Mouse (Mus musculus) thymus, postnatal 36 days (tissue): ENCODE measurements around the gene Gsn.

ENCODE experiments used
- DNase-seq, 2 experiments: peaks; one replicate each; pipeline ENCODE4 v3.0.0; 2022; ENCODE audit warnings: mixed read lengths in 2 of 2

Gene Gsn

DNA sequence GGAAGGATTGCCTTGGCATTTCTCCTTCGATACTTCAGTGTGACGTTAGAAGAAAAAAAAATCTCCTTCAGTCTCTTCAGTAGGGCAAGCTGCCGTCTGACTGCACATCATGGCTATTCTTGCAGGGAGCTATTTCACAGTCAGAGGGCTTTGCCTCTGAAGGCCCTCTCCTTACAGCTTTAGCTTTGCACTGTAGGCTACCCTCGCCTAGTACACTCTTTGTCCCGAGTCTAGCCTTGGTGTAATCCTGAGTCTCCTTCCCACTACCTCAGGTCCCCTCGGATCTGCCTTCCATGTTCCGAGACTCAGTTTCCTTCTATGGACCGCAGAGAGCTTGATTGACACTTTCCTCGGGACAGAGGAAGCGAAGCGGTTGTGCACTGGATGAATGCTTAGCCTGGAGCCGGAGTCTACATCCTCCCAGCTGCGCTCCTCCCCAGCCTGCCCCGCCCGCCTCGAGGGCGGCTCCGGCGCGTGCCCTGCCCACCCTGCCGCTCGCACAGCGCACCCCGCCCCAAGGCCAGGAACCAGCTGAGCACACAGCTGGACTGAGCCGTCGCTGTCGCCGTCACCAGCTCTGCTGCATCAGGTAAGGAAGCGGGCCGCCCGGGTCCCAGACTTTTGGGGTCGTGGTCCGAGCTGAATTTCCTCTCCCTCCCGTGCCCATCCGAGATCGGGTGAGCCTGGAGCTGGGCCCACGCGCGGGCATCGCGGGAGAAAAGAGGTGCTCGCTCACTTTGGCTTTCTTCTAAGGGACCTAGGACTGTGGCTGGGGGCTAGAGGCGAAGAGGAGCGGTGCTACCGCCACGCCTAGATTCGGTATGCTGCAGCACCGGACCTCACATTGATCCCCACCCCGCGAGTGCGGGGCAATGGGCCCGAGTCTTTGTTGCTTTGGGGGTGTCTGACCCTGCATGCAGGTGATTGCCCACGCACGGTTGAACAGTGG is at the start of gene Gsn:
TSS of gene Gsn (plus strand) at position 496 of the 949 bp plus-strand sequence.
- peak; percentile 89 to 94 for DNase-seq

DNA sequence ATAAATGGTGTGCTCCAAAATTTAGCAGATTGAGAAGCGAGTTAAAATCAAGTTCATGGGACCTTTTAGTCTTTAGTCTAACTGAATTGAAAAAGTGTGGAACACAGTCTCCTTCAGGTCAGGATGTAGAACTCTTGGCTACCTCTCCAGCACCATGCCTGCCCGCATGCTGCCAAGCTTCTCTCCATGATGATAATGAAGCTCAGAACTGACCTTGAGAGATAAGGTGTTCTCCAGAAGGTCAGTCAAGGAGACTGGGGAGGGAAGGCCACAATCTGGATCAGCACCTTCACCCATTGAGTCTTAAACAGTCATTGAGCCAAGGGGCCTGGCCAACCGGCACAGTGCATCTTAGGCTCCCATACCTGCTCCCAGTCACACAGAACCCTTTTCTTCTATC is 49.4 kb upstream of the Gsn start:
- DNase-seq, result no peak

DNA sequence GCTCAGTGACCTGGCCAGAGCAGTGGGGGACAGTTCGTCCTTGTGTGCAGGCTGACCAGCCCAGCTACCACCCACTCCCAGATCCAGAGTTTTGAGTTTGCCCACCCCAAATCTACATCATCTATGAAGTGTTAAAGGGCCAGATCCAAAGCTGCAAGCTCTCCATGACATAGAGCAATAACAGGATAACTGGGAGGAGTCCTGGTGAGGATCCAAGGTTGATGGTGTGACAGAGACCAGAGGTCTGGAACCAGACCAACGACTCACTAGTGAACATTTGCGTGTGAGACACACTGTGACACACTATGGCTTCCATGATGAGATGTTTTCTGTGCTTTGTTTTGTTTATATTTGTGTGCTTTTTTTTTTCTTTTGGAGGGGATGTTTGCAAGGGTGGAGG is 48.1 kb upstream of the Gsn start:
- no peak for DNase-seq

DNA sequence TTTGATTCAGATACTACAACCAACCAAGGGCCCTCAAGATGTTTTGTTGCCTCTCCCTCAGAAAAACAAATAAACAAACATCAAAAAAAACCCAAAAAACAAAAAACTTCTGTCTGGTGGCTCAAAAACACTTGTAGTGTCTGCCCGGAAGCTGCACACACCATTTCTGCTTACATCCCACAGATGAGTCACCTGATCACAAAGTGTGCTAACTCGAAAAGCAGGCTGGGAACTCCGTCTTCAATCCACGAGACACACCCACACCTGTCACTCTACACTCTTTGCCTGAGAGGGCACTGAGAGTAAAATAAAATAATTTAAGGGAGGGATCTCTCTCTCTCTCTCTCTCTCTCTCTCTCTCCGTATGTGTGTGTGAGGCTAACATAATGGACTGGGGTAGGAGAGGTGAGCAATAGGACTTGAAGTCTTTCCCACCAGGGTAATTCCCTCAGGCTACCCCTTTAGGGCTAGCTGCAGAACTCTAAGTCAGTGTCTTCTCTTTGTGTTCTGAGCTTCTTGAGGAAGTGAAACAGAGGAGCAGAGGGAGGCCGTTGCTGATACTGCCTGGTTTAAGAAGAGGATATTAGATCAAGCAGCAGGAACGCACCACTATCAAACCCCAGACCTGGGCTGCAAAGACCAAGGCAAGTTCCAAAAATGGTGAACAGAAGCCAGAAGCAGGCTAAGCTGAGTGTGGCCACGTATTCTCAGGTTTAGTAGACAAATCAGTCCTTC is 47.1 kb upstream of the Gsn start:
- no peak for DNase-seq

DNA sequence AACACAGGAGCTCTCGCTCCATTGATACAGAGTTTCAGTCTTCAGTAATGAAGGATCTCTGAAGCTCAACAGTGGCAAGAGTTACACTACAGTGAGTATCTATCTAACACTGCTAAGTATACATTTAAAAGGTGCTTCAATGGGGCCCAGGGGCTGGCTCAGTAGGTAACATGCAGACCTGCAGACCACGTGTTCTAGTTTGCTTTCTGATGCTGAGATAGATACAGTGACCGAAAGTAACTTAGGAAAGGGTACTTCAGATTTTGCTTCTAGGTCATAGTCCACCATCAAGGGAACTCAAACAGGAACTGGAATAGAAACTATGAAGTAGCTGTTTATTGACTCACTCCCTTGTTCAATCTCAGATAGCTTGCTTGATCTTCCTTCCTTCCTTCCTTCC is 44.5 kb upstream of the Gsn start:
- no peak for DNase-seq

DNA sequence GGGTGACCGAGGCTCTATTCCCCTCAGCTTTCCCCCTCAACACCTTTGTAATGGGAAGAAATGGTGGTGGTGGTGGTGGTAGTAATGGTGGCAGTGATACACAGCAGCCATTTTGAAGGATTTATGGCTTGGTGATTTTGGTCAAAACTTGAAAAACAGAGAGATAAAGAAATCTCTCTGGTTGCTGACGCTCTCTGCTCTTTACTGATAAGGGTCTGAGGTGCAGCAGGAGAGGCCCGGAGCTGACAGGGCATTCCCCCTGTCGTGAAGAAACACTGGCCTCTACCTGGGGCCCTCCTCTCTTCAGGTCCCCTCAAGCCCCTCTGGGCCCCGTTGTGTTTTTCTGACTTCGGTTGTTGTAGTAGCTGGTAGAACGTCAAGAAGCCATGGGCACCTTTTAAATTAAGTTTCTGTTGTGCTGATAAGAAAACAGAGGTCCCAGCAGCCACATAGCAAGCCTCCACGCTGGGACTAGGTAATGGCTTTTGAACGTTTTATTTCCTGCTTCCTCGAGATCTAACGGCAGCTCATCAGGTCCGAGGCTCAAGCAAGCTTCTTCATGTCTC is 42.8 kb upstream of the Gsn start:
- no peak for DNase-seq

DNA sequence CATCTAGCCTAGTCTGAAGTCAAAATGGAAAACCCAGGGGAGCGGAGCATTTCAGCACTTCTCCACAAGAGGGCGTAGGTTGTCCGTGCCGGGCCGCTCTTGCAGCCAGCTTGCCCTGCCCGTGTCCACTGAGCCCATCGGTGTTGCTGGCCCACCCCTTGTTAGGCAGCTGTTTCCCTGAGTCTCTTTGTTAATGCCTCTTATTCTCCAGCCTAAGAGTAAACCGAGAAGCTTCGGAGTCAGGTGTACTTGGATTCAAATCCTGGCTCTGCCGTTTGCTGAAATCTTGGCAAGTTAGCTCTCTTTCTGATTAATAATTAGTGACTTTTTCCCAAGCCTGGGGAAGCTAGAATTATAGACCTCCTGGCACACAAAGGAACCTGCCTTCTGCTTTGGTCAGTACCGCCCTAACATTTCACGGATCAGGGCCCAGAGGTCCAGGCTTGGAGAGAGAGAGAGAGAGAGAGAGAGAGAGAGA is 41.3 kb upstream of the Gsn start:
- DNase-seq, result peak; percentile 74 to 80

DNA sequence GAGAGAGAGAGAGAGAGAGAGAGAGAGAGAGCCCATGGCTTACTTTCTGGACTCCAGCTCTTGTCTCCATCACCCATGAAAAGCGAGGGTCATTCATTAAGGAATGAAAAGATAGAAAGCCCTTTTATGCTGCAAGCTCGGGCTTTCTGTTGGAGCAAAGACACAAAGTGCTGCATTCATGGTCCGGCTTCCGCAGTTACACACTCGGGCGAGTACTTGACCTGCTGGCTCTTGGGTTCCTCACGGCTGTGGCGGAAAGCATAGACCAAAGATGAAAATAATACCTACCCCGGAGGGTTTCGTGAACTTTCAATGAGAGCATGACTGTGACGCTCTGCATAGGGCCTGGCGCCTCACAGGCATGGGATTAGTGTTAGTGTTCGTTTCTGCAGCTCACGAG is 40.8 kb upstream of the Gsn start:
- no peak for DNase-seq

DNA sequence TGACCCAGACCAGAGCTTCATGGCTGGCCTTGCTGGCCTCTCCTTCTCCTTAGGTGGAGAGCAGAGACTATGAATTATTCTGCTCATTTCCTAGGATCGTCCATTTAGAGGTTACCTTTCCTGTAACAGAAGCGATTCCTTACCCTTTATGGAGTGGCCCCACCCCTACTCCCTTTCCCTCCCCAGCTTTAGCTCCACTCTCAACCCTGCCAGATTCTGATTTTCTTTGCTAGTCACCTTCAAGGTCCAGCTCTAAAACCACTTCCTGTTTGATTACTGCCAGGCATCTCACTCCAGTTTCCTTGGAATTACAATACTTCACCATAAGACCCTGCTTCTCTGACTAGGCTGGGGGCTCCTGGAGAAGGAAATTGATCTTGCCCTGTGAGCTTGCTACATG is 39.5 kb upstream of the Gsn start:
- DNase-seq, result no peak

DNA sequence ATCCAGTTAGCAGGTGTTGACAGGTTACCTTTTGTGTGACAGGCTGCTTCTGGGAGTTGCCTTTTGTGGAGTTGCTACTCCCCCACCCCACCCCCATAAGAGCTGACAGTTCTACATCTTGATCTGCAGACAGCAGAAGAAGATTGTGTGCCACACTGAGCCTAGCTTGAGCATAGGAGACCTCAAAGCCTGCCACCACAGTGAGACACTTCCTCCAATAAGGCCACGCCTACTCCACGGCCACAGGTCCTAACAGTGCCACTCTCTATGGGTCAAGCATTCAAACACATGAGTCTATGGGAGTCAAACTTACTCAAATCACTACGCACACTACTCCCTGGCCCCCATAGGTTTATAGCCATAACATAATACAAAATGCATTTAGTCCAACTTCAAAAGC is 37.4 kb upstream of the Gsn start:
- DNase-seq, result no peak

DNA sequence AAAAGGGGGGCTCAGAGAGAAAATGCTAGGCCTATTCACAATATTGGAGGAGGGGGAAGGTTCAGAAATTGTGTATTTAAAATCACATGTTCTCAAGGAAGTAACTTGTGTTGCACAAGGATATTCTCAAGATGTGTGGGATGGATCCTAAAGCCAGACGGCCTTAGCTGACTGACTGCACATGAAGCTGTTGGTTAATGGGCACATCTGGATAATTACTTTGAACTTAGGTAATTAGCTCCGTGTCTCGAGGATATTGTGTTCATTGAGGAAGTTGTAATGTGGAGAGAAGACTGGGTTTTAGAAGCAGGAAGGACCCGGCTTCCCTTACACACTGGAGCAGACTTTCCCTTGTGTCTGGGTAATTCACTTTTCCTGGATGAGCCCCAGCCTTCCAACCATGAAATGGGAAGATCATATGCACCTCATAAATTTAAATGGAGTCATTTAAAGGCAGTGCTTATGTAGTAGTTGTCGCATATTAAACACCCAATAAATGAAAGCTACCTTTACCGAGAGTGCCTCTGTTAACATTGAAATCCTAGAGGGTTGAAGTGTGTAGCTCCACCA is 33.3 kb upstream of the Gsn start:
- DNase-seq, result no peak

DNA sequence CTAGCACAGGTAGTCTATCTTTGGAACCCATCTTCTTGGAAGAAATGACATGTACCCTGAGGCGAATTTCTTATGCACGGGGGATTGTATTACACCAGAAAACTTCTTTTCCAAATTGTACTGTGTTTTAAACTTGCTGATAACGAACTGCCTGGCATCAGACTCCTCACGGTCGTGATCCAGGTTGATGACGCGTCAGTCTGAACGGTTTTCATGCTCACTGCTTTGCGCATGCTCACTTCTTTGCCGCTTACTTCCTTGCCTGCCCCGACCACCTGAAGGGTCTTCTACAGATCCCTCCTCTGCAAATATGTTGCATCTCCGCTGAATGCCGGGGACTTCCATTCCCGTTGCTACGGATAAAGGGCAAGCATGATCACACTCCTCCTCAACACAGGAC is 31.9 kb upstream of the Gsn start:
- no peak for DNase-seq

DNA sequence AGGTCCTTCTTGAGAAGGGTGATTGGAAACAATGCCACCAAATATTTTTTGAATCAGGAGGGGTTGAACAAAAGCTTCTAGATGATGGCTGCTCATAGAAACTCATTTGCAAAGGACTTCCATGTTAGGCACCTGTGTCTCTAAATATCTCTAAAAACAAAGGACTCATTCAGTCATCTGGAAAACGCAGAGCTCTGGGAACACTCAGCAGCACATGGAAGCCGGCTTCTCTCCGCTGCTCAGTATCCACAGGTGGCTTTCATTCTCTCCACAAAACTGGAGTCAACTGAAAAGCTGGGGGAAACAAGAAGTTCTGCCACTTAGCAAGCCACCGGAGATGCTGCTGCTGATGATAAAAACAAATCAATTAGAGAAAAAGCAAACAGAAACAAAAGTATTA is 28.0 kb upstream of the Gsn start:
- DNase-seq, result no peak

DNA sequence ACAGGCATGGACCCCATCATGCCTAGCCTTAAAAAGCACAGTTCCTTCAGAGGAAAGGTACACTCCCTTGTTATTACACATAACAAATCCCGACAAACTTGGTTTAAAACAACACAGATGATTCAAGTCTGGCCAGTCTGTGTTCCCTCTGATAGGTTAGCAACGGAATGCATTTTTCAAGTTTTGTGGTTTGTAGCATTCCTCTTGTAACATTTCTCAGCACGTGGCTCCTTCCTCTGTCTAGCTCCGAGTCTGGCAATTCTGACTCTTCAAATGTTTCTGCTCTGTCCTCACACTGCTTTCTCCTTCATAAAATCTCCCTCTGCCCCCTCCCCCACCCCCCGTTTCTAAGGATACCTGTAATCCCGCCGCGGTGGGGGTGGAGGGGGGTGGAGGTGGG is 26.0 kb upstream of the Gsn start:
- DNase-seq, result no peak

DNA sequence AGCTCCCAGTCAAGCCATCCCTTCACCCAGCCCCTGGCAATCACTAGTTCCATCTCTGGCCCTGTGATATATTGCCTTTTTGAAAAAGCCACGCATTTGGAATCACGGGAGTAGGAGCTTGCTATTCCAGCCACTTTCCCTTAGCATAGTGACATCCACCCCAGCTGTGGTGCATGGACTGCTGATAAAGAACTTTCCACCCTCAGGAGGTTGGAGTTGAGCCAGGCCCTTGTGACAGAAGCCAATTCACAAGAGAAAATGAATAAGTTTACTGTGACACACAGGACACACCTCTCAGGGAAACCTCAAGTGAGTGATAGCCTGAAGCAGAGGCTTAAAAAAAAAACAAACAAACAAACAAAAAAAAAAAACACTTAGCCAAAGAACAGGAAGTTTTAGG is 24.3 kb upstream of the Gsn start:
- DNase-seq, result no peak

DNA sequence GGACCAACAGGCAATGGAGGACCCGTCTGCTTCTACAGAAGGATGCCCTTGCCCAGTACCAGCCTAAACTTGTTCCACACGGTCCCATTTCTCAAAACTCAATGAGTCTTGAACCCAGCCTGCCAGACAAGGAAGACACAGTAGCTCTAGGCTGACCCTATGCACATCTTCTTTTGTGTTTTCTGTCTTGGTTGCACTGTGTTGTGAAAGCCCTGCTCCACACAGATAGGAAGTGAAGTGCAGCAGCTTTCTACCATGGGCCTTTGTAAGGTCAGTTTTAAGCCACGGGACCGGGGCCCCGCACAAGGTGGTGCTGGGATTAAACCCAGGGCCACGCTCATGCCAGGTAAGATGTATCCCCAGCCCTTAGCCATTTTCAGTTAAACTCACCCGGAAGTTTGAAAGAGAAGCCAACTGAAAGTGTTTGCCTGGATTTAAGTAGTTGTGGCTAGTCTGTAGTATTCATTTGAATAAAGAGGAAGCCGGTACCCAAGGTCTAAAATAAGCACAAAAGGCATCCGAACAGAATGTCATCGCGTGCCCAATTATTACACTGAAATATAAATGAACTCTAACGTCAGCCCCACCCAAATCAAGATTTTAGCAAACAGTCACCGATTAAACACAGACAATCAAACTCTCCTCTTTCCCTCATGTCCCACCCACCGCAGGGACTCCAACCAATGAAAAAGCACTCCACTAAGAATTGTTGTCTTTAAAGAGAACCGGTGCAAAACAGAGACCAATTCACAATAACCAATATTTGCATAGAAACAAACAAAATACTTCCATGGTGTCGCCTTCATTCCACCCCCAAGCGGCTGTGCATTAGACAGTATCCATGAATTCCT is 23.4 kb upstream of the Gsn start:
- DNase-seq, result peak; percentile 41 to 48

DNA sequence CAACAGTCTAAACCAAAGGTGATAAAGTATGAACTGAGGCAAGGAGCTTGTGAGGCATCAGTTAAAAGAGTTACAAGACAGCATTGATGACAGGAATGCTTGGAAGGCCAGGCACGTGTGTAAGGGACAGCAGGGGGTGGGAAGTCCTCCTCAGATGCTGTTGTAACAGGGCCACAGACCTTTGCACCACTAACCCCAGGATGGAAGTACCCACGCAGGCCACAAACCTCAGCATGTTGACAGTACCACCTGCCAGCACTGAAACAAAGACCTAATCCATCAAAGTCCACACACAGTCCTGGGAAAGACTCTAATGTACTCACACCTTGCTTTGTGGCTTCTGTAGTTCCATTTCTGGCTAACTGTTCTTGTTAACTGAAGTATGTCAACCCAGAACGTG is 22.3 kb upstream of the Gsn start:
- no peak for DNase-seq

DNA sequence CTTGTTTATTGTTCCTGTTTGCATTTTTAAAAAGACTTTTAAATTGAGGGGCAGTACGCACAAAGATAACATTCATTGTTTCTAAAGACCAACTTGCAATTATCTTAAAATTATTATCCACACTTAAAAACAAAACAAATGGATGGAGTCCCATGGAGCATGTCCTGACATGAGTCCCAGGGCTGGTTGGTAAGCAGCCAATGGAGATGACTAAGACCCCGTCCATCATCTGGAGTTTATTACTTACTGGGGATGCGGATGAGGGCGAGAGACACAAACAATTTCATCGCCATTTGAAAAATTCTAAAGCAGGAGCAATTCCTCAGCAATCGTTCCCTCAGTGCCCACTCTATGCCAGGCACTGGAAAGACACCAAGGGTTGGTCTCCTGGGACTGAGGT is 21.2 kb upstream of the Gsn start:
- DNase-seq, result no peak

DNA sequence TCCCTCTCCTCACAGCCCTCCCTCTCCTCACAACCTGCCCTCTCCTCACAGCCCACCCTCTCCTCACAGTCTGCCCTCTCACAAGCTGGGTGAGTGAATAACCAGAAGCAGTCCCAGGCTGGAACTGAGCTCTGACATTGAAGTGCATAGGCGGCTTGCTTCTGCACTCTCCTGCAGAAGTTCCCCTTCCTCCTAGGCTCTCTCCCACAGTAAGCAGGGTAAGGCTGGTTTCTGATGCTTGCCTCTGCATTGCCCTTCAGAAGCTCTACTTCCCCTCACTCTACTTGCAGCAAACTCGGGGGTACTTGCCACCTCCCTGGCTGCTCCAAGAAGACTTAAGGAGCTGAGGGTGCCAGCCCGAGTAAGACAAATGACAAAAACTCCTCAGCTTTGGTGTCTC is 11.9 kb upstream of the Gsn start:
- DNase-seq, result no peak

DNA sequence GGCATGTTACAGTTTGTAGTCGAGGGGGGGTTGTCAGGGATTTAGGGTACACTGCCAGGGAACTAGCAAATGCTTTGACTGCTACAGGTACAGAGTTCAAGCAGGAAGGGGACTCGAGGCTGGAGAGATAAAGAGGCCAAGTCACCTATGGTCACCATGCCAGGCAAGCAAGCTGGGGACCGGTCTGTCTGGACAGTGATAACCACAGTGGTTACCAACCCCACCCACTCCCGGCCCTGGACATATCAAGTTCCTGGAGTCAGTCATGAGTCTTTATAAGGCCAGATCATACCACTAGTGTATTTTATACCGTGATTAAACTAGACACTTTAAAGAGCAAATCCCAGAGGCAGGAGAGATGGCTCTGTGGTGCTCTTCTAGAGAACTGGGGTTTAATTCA is 8.4 kb upstream of the Gsn start:
- DNase-seq, result no peak

DNA sequence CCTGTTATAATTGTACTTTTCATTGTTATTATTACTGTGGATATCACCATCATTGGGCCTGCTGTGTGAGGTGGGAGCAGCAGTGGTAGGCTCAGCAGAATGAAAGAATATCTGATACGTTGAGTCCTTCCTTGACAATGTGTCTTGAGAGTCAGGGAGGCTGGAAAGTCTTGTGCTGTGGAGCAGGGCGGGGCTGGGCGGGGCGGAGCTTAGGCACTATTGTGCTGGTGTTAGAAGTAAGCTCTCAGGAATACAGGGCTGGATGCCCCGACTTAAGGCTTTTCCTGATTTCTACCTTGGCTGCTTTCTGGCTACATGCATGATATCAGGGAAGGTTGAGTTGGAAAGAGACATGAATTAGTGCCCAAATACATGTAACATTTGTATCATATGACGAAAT is 3.4 kb upstream of the Gsn start:
- no peak for DNase-seq

DNA sequence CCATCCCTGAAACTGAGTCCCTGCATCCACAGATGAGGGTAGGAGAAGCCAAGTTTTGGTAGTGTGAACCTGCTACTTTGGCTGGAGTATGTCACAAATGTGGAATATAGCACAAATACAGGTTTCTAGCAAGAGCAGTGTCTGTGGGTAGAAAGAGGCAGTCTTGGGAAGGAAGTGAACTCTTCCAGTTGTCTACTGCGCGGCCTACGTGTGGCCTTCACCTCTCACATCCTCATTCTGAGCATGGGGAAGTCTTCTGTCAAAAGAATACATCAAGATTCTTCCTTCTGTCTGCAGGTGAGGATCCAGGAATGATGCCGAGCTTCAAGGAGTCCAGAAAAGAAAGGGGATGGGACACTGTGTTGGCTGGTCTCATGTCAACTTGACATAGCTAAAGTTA is 2.4 kb upstream of the Gsn start:
- DNase-seq, result no peak

DNA sequence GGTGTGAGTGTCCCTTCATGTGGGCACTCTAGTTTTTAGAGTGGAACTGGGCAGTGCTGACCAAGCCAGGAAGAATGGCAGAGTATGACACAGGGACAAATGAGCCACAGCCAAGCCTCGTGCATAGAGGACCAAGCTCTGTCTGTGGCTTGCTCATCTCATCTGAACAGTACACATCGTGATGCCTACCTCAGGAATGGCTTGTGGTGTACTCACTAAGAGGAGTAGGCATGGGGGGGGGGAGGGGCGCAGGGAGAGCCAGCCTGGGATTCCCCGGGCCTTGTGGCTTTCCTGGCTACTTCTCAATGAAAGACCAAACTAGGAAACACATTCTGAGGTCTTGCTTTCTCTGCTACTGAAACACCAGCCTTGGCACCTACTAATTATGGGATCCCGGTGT is 1.2 kb upstream of the Gsn start:
- no peak for DNase-seq
